Mouse (Mus musculus): Measurements from ENCODE around the gene Ano4. TPM values are rescaled to one million over a fixed set of nuclear protein-coding genes. Genes with fewer than 3 reads are reported as not detected.
"Not testable (repeated sequence)": the region's sequence is repeated elsewhere in the genome, so short reads cannot be mapped to it uniquely, and the experiment has no call there.

Gene Ano4
- polyA plus RNA-seq, 1 experiment: not detected

- H3K36me3 ChIP-seq (ENCODE audit: control insufficient read depth, insufficient read depth): no peaks in the 10 kb centered on the region
- TF ChIP-seq MYOD1 (IDR thresholded peaks at IDR 0.05; ENCODE audit: control insufficient read depth, insufficient read length, low read depth): no peak
- TF ChIP-seq MYOG (IDR thresholded peaks at IDR 0.05; ENCODE audit: control insufficient read depth, extremely low read depth, insufficient read length): no peak
- TF ChIP-seq FOSL1 (IDR thresholded peaks at IDR 0.05; ENCODE audit: insufficient read depth, low read length, poor library complexity, severe bottlenecking): no peak
- no peak for TF ChIP-seq MAX (IDR thresholded peaks at IDR 0.05)
- no peak for TF ChIP-seq CTCF (IDR thresholded peaks at IDR 0.05; ENCODE audit: control insufficient read depth, insufficient read depth, insufficient read length)
- TF ChIP-seq USF1 (IDR thresholded peaks at IDR 0.05; ENCODE audit: low read depth): no peak
- TF ChIP-seq CEBPB (IDR thresholded peaks at IDR 0.05; ENCODE audit: low read depth): no peak
- H3K79me3 ChIP-seq (ENCODE audit: low read depth): no peaks in the 10 kb centered on the region
- no peak overlapping the region for H3K4me3 ChIP-seq (ENCODE audit: insufficient read depth, poor library complexity, severe bottlenecking)
- no peaks in the 10 kb centered on the region for H3K79me2 ChIP-seq (ENCODE audit: control insufficient read depth, insufficient read depth)
- no peaks in the 10 kb centered on the region for H3K27me3 ChIP-seq (ENCODE audit: control insufficient read depth, insufficient read depth, insufficient read length)
- H3ac ChIP-seq (ENCODE audit: control insufficient read depth, insufficient read length, low read depth): no peak overlapping the region
Measured at GRCm38 (mm10) chr10:89092350-89093040, 252.1 kb downstream of the Ano4 start.

- Histone ChIP-seq H3K79me2 (ENCODE audit: control insufficient read depth, insufficient read depth) (no peaks in the 10 kb centered on the region), H3K4me3 (ENCODE audit: insufficient read depth, poor library complexity, severe bottlenecking) (no peak overlapping the region), H3ac (ENCODE audit: control insufficient read depth, insufficient read length, low read depth) (no peak overlapping the region), H3K36me3 (ENCODE audit: control insufficient read depth, insufficient read depth) (no peaks in the 10 kb centered on the region), H3K79me3 (ENCODE audit: low read depth) (no peaks in the 10 kb centered on the region), H3K27me3 (ENCODE audit: control insufficient read depth, insufficient read depth, insufficient read length) (no peaks in the 10 kb centered on the region)
- TF ChIP-seq CEBPB (IDR thresholded peaks at IDR 0.05; ENCODE audit: low read depth): no peak
- TF ChIP-seq FOSL1 (IDR thresholded peaks at IDR 0.05; ENCODE audit: insufficient read depth, low read length, poor library complexity, severe bottlenecking): no peak
- TF ChIP-seq CTCF (IDR thresholded peaks at IDR 0.05; ENCODE audit: control insufficient read depth, insufficient read depth, insufficient read length): no peak
- TF ChIP-seq MYOD1 (IDR thresholded peaks at IDR 0.05; ENCODE audit: control insufficient read depth, insufficient read length, low read depth): no peak
- TF ChIP-seq MYOG (IDR thresholded peaks at IDR 0.05; ENCODE audit: control insufficient read depth, extremely low read depth, insufficient read length): no peak
- TF ChIP-seq USF1 (IDR thresholded peaks at IDR 0.05; ENCODE audit: low read depth): no peak
- TF ChIP-seq MAX (IDR thresholded peaks at IDR 0.05): no peak
Measured at GRCm38 (mm10) chr10:89077447-89077846, 267.1 kb downstream of the Ano4 start.

- Histone ChIP-seq H3K4me3 (ENCODE audit: insufficient read depth, poor library complexity, severe bottlenecking) (no peak overlapping the region), H3ac (ENCODE audit: control insufficient read depth, insufficient read length, low read depth) (no peak overlapping the region), H3K27me3 (ENCODE audit: control insufficient read depth, insufficient read depth, insufficient read length) (no peaks in the 10 kb centered on the region), H3K79me3 (ENCODE audit: low read depth) (no peaks in the 10 kb centered on the region), H3K79me2 (ENCODE audit: control insufficient read depth, insufficient read depth) (no peaks in the 10 kb centered on the region), H3K36me3 (ENCODE audit: control insufficient read depth, insufficient read depth) (no peaks in the 10 kb centered on the region)
- TF ChIP-seq FOSL1 (IDR thresholded peaks at IDR 0.05; ENCODE audit: insufficient read depth, low read length, poor library complexity, severe bottlenecking): no peak
Measured at GRCm38 (mm10) chr10:89055891-89056290, 288.7 kb downstream of the Ano4 start.

GRCm38 (mm10) chr10:89044921-89045320, 299.6 kb downstream of the Ano4 start:
- H3K36me3 ChIP-seq (ENCODE audit: control insufficient read depth, insufficient read depth); H3K27me3 ChIP-seq (ENCODE audit: control insufficient read depth, insufficient read depth, insufficient read length); H3K79me2 ChIP-seq (ENCODE audit: control insufficient read depth, insufficient read depth); H3K4me3 ChIP-seq (ENCODE audit: insufficient read depth, poor library complexity, severe bottlenecking); H3ac ChIP-seq (ENCODE audit: control insufficient read depth, insufficient read length, low read depth); H3K79me3 ChIP-seq (ENCODE audit: low read depth): not testable (repeated sequence)

- TF ChIP-seq CTCF (IDR thresholded peaks at IDR 0.05; ENCODE audit: control insufficient read depth, insufficient read depth, insufficient read length) (no peak), FOSL1 (IDR thresholded peaks at IDR 0.05; ENCODE audit: insufficient read depth, low read length, poor library complexity, severe bottlenecking) (no peak), MAX (IDR thresholded peaks at IDR 0.05) (no peak), MYOG (IDR thresholded peaks at IDR 0.05; ENCODE audit: control insufficient read depth, extremely low read depth, insufficient read length) (no peak), USF1 (IDR thresholded peaks at IDR 0.05; ENCODE audit: low read depth) (no peak), MYOD1 (IDR thresholded peaks at IDR 0.05; ENCODE audit: control insufficient read depth, insufficient read length, low read depth) (no peak), CEBPB (IDR thresholded peaks at IDR 0.05; ENCODE audit: low read depth) (no peak)
- H3K79me2 ChIP-seq (ENCODE audit: control insufficient read depth, insufficient read depth): no peaks in the 10 kb centered on the region
- no peaks in the 10 kb centered on the region for H3K79me3 ChIP-seq (ENCODE audit: low read depth)
- no peaks in the 10 kb centered on the region for H3K36me3 ChIP-seq (ENCODE audit: control insufficient read depth, insufficient read depth)
- no peak overlapping the region for H3ac ChIP-seq (ENCODE audit: control insufficient read depth, insufficient read length, low read depth)
- H3K4me3 ChIP-seq (ENCODE audit: insufficient read depth, poor library complexity, severe bottlenecking): no peak overlapping the region
- no peaks in the 10 kb centered on the region for H3K27me3 ChIP-seq (ENCODE audit: control insufficient read depth, insufficient read depth, insufficient read length)
Measured at GRCm38 (mm10) chr10:89044166-89044565, 300.4 kb downstream of the Ano4 start.

GRCm38 (mm10) chr10:89018926-89019325, 325.6 kb downstream of the Ano4 start:
- Histone ChIP-seq H3K79me2 (ENCODE audit: control insufficient read depth, insufficient read depth) (no peaks in the 10 kb centered on the region), H3K36me3 (ENCODE audit: control insufficient read depth, insufficient read depth) (no peaks in the 10 kb centered on the region), H3K4me3 (ENCODE audit: insufficient read depth, poor library complexity, severe bottlenecking) (no peak overlapping the region), H3ac (ENCODE audit: control insufficient read depth, insufficient read length, low read depth) (no peak overlapping the region), H3K27me3 (ENCODE audit: control insufficient read depth, insufficient read depth, insufficient read length) (no peaks in the 10 kb centered on the region), H3K79me3 (ENCODE audit: low read depth) (no peaks in the 10 kb centered on the region)
- TF ChIP-seq CEBPB (IDR thresholded peaks at IDR 0.05; ENCODE audit: low read depth) (no peak), MAX (IDR thresholded peaks at IDR 0.05) (no peak), FOSL1 (IDR thresholded peaks at IDR 0.05; ENCODE audit: insufficient read depth, low read length, poor library complexity, severe bottlenecking) (no peak), USF1 (IDR thresholded peaks at IDR 0.05; ENCODE audit: low read depth) (no peak), MYOD1 (IDR thresholded peaks at IDR 0.05; ENCODE audit: control insufficient read depth, insufficient read length, low read depth) (no peak), CTCF (IDR thresholded peaks at IDR 0.05; ENCODE audit: control insufficient read depth, insufficient read depth, insufficient read length) (no peak), MYOG (IDR thresholded peaks at IDR 0.05; ENCODE audit: control insufficient read depth, extremely low read depth, insufficient read length) (no peak)
